Mouse (Mus musculus): Measurements from ENCODE around the gene Nectin3.
"Not testable (repeated sequence)": the region's sequence is repeated elsewhere in the genome, so short reads cannot be mapped to it uniquely, and the experiment has no call there.

Gene Nectin3

DNA sequence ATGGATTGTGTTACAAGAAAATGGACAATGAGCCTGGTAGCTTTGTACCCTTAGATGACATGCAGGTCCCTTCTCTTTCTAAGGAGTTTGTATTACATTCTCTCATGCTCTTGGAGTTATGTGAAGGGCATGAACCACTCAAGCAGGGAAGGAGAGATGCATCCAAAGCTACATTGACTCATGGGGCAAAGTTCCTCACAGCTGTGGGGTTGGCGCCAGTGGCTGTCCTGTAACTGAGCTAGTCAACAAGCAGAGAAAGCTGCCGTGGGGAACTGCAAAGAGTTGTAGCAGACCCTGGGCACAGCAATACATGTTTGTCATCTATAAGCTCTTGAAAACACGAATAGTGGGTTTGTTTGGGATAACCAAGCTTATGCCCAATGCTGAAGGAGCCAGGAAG, 82.1 kb downstream of the Nectin3 start:
- DNase-seq (ENCODE audit: low spot score): no peak

DNA sequence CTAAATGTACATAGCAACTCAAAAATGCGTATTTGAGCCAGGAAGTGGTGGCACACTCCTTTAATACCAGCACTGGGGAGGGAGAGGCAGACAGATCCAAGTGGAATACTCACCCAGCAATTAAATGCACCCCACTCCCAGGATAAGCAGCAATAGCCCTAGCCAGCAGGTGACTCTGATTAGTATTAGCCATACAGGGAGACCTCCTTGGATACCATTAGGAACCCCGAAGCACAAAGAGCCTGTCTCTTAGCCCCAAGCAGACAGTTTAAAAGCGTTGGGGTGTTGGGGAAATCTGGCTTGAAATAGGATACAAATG, 87.6 kb downstream of the Nectin3 start:
- no peak for DNase-seq (ENCODE audit: low spot score)

- no peak for DNase-seq (ENCODE audit: low spot score)
Observed at GRCm38 (mm10) chr16:46410053-46410738, 88.1 kb downstream of the Nectin3 start.

DNA sequence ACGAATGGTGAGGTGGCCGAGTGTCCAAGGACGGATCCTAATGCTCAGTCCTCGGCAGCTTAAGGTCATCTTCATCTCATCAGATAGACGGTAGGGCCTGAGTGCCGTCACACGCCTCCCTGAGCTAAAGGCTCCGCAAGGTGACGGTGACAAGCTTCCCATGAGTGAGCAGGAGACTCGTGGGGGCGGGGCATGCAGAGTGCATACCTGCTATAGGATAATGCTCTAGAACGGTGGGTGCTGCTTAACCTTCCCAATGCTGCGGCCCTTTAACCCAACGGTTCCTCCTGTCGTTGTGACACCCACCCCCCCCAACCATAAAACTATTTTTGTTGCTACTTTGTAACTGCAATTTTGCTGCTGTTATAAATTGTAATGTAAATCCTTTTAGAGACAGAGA, 90.3 kb downstream of the Nectin3 start:
- DNase-seq (ENCODE audit: low spot score): no peak

DNA sequence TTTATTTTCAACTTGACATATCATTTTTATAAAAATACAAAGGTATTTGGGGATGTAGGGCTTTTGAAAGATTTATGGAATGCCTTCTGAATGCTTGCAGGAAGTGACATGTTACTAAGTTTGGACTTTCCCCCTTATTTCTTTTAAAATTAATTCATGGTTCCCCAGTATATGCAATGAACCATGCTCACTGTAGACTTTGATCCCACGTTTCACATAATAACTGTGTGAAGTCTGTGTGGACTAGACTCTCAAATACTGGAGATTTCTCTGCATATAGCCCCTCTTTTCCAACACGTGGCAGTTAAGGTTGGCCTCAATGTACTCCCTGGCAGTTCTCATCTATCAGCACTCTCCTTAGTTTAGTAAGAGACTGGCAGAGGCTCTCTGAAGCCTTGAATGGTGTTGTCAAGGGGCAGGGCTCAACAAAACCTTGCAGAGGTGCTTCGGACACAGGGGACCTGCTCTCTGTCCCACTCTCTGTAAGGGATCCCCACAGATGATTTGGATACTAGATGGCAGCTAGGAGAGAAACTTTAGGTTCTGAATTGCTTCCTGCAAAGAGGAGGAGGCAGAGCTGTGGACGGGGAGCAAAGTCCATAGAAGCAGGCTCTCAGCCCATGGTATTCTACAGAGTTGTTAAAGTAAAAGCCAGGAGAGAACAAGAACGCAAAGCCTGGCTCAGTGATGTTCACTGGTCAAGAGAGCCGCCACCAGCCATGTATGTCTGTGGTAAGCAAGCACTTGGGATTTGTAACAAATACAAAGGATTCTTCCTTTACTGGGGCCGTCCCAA, 91.3 kb downstream of the Nectin3 start:
- no peak for DNase-seq (ENCODE audit: low spot score)

DNA sequence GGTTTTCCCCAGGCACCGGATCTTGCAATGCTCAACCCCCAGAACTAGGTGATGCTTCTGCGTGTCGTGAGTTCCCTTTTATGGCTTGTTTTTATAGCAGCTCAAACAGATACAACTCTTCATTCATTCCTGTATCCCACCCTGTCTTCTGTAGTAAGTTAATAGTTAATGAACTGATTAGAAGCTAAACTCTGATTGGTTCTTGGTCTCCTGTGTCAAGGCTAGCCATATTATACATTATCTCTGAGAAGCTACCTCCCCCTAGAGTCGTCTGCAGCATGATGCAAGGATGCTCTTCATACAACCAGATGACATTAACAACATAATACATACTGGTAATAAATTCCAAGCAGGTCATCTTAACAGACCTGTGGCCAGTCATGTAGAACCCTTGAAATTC, 100.4 kb downstream of the Nectin3 start:
- no peak for DNase-seq (ENCODE audit: low spot score)

DNA sequence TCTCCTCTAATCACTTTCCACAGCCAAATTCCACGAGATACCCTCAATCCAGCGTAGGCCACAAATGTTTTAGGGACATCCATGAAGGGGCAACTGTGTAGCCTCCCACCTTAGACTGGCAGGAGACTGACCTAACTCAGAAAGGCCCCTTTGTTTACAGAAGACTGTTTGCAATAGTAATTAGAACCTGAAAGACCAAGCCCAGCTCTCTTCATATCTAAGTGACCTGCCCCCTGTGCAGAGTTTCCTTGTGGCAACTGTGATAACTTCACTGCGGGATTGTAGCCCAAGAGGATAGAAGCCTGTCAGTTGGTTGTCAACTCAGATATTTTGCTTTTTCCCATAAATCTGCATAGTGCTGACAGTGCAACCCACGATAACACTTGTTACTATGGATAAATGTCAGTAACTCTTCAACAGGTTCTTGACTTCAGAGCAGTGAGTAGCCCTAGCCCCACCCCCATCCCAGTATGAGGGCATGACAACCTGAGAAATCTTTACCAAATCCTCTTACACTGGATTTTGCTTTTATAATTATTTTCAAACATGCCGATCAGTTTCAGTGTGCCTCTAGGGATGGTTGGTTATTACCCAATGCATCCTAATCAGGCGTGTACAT, 108.8 kb downstream of the Nectin3 start:
- DNase-seq (ENCODE audit: low spot score): no peak

- DNase-seq (ENCODE audit: low spot score): no peak
Observed at GRCm38 (mm10) chr16:46388527-46389414, 109.6 kb downstream of the Nectin3 start.

GRCm38 (mm10) chr16:46384279-46384678, 114.0 kb downstream of the Nectin3 start:
- no peak for DNase-seq (ENCODE audit: low spot score)

DNA sequence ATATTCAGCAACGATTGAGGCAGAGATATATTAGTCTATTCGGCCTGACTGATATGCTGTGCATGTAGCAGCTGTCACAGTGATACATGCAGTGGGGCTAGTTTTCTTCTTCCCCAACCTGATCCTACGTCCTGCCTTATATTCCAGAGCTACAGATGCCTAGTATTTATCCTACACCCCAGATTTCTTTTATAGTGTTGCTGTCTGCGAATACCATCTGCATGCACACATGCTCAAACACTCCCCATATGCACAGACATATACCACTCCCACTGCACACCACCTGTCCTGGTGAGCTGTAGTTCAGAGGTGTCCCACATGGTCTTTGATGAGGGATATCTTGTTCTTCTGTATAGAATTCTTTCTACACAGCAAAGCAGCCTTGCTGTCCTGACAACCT, 115.0 kb downstream of the Nectin3 start:
- no peak for DNase-seq (ENCODE audit: low spot score)

DNA sequence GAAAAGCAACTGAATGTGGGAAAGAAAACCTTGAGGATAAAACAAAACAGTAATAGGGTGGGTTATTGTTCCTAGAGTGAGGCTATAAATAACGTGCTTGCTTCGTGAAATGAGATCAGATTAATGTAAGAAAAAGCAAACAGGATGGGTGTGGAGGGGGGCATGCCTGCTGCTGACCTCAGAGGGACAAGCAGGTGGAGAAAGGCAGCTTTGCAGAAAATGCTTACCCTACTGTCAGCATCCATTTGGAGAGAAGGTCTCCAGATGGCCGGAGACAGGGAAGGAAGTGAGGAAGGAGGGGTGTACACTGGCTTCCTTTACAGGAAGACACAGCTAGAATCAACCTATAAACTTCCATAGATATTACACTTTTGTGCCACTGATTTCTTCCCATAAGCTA, 121.8 kb downstream of the Nectin3 start:
- DNase-seq (ENCODE audit: low spot score): no peak

DNA sequence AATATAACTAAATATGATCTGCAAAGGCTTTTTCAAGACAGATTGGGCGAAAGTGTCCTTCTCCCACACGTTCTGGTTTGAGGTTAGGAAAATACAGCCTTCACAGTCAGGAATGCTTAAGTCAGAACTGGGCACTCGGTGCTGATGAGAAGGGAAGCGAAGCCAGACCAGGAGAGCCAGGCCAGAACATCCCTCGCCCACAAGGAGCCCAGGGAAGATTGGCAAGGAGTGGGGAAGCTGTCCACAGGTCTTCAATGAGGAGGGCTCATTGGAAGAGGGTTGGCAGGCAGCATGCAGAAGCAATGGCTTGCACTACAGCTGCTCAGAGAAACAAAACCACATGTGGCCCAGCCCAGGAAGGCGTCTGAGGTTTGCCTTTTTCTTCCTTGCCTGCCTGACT, 136.3 kb downstream of the Nectin3 start:
- no peak for DNase-seq (ENCODE audit: low spot score)

GRCm38 (mm10) chr16:46357658-46358057, 140.7 kb downstream of the Nectin3 start:
- DNase-seq (ENCODE audit: low spot score): not testable (repeated sequence)

GRCm38 (mm10) chr16:46356663-46357062, 141.7 kb downstream of the Nectin3 start:
- DNase-seq (ENCODE audit: low spot score): no peak

Measured in ovary, adult 18-20 months (tissue).